Mouse (Mus musculus): ENCODE measurements around the gene Csf1. TPM values are rescaled to one million over a fixed set of nuclear protein-coding genes. Genes with fewer than 3 reads are reported as not detected.

The Csf1 gene
- polyA plus RNA-seq, 1 experiment from 2014 or later: 3.9 TPM

DNA sequence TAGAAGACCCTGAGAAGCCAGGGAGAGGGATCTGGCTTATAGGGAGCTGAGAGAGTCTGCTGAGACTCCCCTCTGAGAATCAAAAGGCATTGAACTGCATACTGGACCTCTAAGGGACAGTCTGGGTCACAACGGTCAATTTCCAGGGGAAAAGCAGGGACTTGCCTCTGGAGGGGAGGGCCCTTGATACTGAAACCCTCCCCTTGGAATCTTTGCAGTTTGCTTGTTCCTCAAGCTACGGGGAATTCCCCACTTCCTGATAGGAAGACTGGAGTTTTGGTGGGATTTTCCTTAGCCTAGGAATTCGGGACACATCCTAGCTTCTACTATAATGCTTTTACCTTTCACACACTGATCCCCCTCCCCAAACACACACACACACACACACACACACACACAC lies 15.5 kb upstream of the Csf1 start:
- ATAC-seq (replicated peaks; ENCODE audit: insufficient number of reproducible peaks, low FRiP score, low TSS enrichment, low read depth) (no peak), DNase-seq (ENCODE audit: low spot score) (no peak)
- H3K4me1 ChIP-seq (ENCODE audit: control insufficient read depth, insufficient read depth, low read length): peaks cover 2% of the 10 kb centered on the region; the same call in 1 of the 2 replicates
- H3K9me3 ChIP-seq (replicated peaks; ENCODE audit: control insufficient read depth, low read length): no peaks in the 10 kb centered on the region
- no peak overlapping the region for H3K4me2 ChIP-seq (ENCODE audit: low read depth, low read length)
- H3K27ac ChIP-seq (replicated peaks; ENCODE audit: low read depth, low read length): no peak overlapping the region
- H3K4me3 ChIP-seq (ENCODE audit: low read depth, low read length): no peak overlapping the region
- no peaks in the 10 kb centered on the region for H3K27me3 ChIP-seq (ENCODE audit: control insufficient read depth, insufficient read depth, low read length)
- WGBS: 29% methylated on average over 3 of the region's 3 CpGs
- H3K9ac ChIP-seq (replicated peaks; ENCODE audit: low read length): no peak overlapping the region
- no peaks in the 10 kb centered on the region for H3K36me3 ChIP-seq (replicated peaks; ENCODE audit: control insufficient read depth, insufficient read depth, low read depth, low read length)

DNA sequence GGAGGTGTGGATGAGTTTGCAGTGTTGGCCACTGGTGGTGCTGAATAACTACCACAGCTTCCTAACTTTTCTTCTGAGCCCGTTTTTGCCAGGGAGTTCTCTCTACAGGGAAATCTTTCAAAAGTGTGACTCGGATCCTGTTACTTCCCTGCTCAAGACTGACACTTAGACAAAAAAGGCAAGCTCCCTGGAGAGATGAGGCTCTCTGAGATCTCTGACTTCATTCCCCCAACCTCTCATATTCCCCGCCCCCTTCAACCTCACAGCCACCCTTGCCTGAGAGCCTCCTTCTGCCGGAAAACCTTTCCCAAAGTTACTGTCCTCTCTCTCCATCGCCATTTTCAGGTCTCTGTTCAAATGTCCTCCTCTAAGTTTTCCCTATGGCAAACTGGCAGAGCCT lies 14.8 kb upstream of the Csf1 start:
- Histone ChIP-seq H3K4me2 (ENCODE audit: low read depth, low read length) (no peak overlapping the region), H3K9me3 (replicated peaks; ENCODE audit: control insufficient read depth, low read length) (no peaks in the 10 kb centered on the region), H3K4me3 (ENCODE audit: low read depth, low read length) (no peak overlapping the region), H3K9ac (replicated peaks; ENCODE audit: low read length) (no peak overlapping the region), H3K4me1 (ENCODE audit: control insufficient read depth, insufficient read depth, low read length) (peaks cover 2% of the 10 kb centered on the region; the same call in 1 of the 2 replicates), H3K27ac (replicated peaks; ENCODE audit: low read depth, low read length) (no peak overlapping the region), H3K36me3 (replicated peaks; ENCODE audit: control insufficient read depth, insufficient read depth, low read depth, low read length) (no peaks in the 10 kb centered on the region), H3K27me3 (ENCODE audit: control insufficient read depth, insufficient read depth, low read length) (no peaks in the 10 kb centered on the region)
- DNase-seq (ENCODE audit: low spot score) (no peak), ATAC-seq (replicated peaks; ENCODE audit: insufficient number of reproducible peaks, low FRiP score, low TSS enrichment, low read depth) (no peak)
- WGBS: 34% methylated on average over 5 of the region's 5 CpGs

GRCm38 (mm10) chr3:107772860-107773259 lies 12.6 kb upstream of the Csf1 start:
- Histone ChIP-seq H3K9ac (replicated peaks; ENCODE audit: low read length) (no peak overlapping the region), H3K4me3 (ENCODE audit: low read depth, low read length) (no peak overlapping the region), H3K4me2 (ENCODE audit: low read depth, low read length) (no peak overlapping the region), H3K36me3 (replicated peaks; ENCODE audit: control insufficient read depth, insufficient read depth, low read depth, low read length) (no peaks in the 10 kb centered on the region), H3K27ac (replicated peaks; ENCODE audit: low read depth, low read length) (no peak overlapping the region), H3K4me1 (ENCODE audit: control insufficient read depth, insufficient read depth, low read length) (peaks cover 2% of the 10 kb centered on the region; the same call in 1 of the 2 replicates), H3K9me3 (replicated peaks; ENCODE audit: control insufficient read depth, low read length) (no peaks in the 10 kb centered on the region), H3K27me3 (ENCODE audit: control insufficient read depth, insufficient read depth, low read length) (no peaks in the 10 kb centered on the region)
- ATAC-seq (replicated peaks; ENCODE audit: insufficient number of reproducible peaks, low FRiP score, low TSS enrichment, low read depth) (no peak), DNase-seq (ENCODE audit: low spot score) (no peak)
- WGBS: 74% methylated on average over 5 of the region's 5 CpGs

DNA sequence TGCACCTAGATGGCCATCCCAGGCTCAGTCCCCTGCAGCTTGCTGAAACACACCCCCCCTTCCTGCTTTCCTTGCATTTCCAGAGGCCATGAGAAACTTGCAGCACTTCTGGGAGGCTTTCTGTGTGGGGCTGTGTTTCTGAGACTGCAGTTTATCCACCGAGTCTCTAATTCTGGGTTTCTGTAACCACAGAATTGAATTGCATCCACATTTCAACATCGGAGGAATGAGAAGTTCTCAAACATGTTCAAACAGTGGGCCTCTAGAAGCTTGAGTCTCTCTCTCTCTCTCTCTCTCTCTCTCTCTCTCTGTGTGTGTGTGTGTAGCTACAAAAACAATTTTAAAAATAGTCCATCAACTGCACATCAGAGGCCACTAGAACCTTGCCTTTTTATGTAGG lies 9.4 kb upstream of the Csf1 start:
- ATAC-seq (replicated peaks; ENCODE audit: insufficient number of reproducible peaks, low FRiP score, low TSS enrichment, low read depth) (no peak), DNase-seq (ENCODE audit: low spot score) (no peak)
- Histone ChIP-seq H3K4me1 (ENCODE audit: control insufficient read depth, insufficient read depth, low read length) (no peaks in the 10 kb centered on the region), H3K9me3 (replicated peaks; ENCODE audit: control insufficient read depth, low read length) (no peaks in the 10 kb centered on the region), H3K27me3 (ENCODE audit: control insufficient read depth, insufficient read depth, low read length) (no peaks in the 10 kb centered on the region), H3K4me3 (ENCODE audit: low read depth, low read length) (no peak overlapping the region), H3K9ac (replicated peaks; ENCODE audit: low read length) (no peak overlapping the region), H3K4me2 (ENCODE audit: low read depth, low read length) (no peak overlapping the region), H3K36me3 (replicated peaks; ENCODE audit: control insufficient read depth, insufficient read depth, low read depth, low read length) (no peaks in the 10 kb centered on the region), H3K27ac (replicated peaks; ENCODE audit: low read depth, low read length) (no peak overlapping the region)
- 82% methylated on average over 2 of the region's 2 CpGs for WGBS

DNA sequence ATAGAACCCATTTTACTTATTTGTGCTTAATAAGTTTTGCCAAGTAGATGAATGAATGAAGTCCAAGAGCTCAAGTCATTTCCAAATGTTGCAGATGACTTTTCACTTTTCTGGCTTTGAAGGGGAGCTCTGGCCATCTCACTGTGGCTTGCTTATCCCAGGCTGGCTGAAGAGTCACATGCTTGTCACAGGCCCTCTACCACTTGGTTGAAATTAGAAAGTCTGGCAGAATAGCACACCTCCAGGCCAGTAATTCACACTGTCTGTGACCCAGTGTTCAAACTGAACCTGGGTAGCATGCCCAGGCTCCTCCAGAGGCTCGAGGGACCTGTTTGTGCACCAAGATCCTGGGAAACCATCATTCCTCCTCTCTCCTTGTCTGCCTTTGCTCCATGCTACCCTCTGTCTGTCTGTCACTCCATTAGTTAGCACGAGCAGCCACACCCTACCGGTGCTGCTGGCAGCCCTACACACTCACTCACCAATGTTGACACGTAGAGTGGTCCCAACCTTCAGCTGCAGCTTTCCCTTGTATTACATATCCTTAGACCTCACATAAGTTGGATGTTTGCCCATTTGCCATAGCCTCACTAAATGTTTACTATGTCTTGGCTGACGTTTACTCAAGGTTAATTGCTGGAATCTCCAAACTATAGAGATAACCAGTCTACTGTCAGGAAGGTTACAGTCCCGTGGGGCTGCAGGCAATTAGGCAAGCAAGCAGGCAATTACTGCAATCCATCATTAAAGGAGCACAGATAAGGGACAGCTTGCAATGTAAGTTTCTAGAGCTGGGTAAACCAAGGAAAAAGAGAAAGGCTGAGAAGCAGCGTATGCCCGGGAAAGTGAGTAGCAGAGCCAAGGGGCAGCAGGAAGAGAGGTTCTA lies 8.1 kb upstream of the Csf1 start:
- no peak overlapping the region for H3K27ac ChIP-seq (replicated peaks; ENCODE audit: low read depth, low read length)
- H3K27me3 ChIP-seq (ENCODE audit: control insufficient read depth, insufficient read depth, low read length): no peaks in the 10 kb centered on the region
- no peak overlapping the region for H3K9ac ChIP-seq (replicated peaks; ENCODE audit: low read length)
- no peaks in the 10 kb centered on the region for H3K36me3 ChIP-seq (replicated peaks; ENCODE audit: control insufficient read depth, insufficient read depth, low read depth, low read length)
- ATAC-seq (replicated peaks; ENCODE audit: insufficient number of reproducible peaks, low FRiP score, low TSS enrichment, low read depth) (no peak), DNase-seq (ENCODE audit: low spot score) (no peak)
- WGBS: 66% methylated on average over 8 of the region's 8 CpGs
- H3K9me3 ChIP-seq (replicated peaks; ENCODE audit: control insufficient read depth, low read length): no peaks in the 10 kb centered on the region
- H3K4me1 ChIP-seq (ENCODE audit: control insufficient read depth, insufficient read depth, low read length): no peaks in the 10 kb centered on the region
- no peak overlapping the region for H3K4me2 ChIP-seq (ENCODE audit: low read depth, low read length)
- H3K4me3 ChIP-seq (ENCODE audit: low read depth, low read length): no peak overlapping the region

GRCm38 (mm10) chr3:107766804-107767203 lies 6.5 kb upstream of the Csf1 start:
- no peaks in the 10 kb centered on the region for H3K9me3 ChIP-seq (replicated peaks; ENCODE audit: control insufficient read depth, low read length)
- H3K36me3 ChIP-seq (replicated peaks; ENCODE audit: control insufficient read depth, insufficient read depth, low read depth, low read length): no peaks in the 10 kb centered on the region
- H3K4me2 ChIP-seq (ENCODE audit: low read depth, low read length): no peak overlapping the region
- H3K4me3 ChIP-seq (ENCODE audit: low read depth, low read length): no peak overlapping the region
- WGBS: 57% methylated on average over 2 of the region's 2 CpGs
- H3K27ac ChIP-seq (replicated peaks; ENCODE audit: low read depth, low read length): no peak overlapping the region
- no peaks in the 10 kb centered on the region for H3K27me3 ChIP-seq (ENCODE audit: control insufficient read depth, insufficient read depth, low read length)
- ATAC-seq (replicated peaks; ENCODE audit: insufficient number of reproducible peaks, low FRiP score, low TSS enrichment, low read depth): no peak
- no peaks in the 10 kb centered on the region for H3K4me1 ChIP-seq (ENCODE audit: control insufficient read depth, insufficient read depth, low read length)
- no peak overlapping the region for H3K9ac ChIP-seq (replicated peaks; ENCODE audit: low read length)
- DNase-seq (ENCODE audit: low spot score): no peak

GRCm38 (mm10) chr3:107765979-107766378 lies 5.7 kb upstream of the Csf1 start:
- H3K4me1 ChIP-seq (ENCODE audit: control insufficient read depth, insufficient read depth, low read length): no peaks in the 10 kb centered on the region
- H3K27me3 ChIP-seq (ENCODE audit: control insufficient read depth, insufficient read depth, low read length): no peaks in the 10 kb centered on the region
- H3K4me3 ChIP-seq (ENCODE audit: low read depth, low read length): no peak overlapping the region
- no peak for DNase-seq (ENCODE audit: low spot score)
- no peak overlapping the region for H3K4me2 ChIP-seq (ENCODE audit: low read depth, low read length)
- ATAC-seq (replicated peaks; ENCODE audit: insufficient number of reproducible peaks, low FRiP score, low TSS enrichment, low read depth): no peak
- no peaks in the 10 kb centered on the region for H3K9me3 ChIP-seq (replicated peaks; ENCODE audit: control insufficient read depth, low read length)
- no peaks in the 10 kb centered on the region for H3K36me3 ChIP-seq (replicated peaks; ENCODE audit: control insufficient read depth, insufficient read depth, low read depth, low read length)
- no peak overlapping the region for H3K27ac ChIP-seq (replicated peaks; ENCODE audit: low read depth, low read length)
- WGBS: 74% methylated on average over 2 of the region's 2 CpGs
- no peak overlapping the region for H3K9ac ChIP-seq (replicated peaks; ENCODE audit: low read length)

GRCm38 (mm10) chr3:107763552-107763951 lies 3.3 kb upstream of the Csf1 start:
- Histone ChIP-seq H3K27me3 (ENCODE audit: control insufficient read depth, insufficient read depth, low read length) (no peaks in the 10 kb centered on the region), H3K27ac (replicated peaks; ENCODE audit: low read depth, low read length) (no peak overlapping the region), H3K4me2 (ENCODE audit: low read depth, low read length) (no peak overlapping the region), H3K9ac (replicated peaks; ENCODE audit: low read length) (no peak overlapping the region), H3K36me3 (replicated peaks; ENCODE audit: control insufficient read depth, insufficient read depth, low read depth, low read length) (no peaks in the 10 kb centered on the region), H3K4me3 (ENCODE audit: low read depth, low read length) (no peak overlapping the region), H3K4me1 (ENCODE audit: control insufficient read depth, insufficient read depth, low read length) (no peaks in the 10 kb centered on the region), H3K9me3 (replicated peaks; ENCODE audit: control insufficient read depth, low read length) (no peaks in the 10 kb centered on the region)
- ATAC-seq (replicated peaks; ENCODE audit: insufficient number of reproducible peaks, low FRiP score, low TSS enrichment, low read depth): no peak
- DNase-seq (ENCODE audit: low spot score): no peak
- 83% methylated on average over 4 of the region's 4 CpGs for WGBS
